Mouse (Mus musculus): ENCODE measurements around the gene Becn1. TPM values are rescaled to one million over a fixed set of nuclear protein-coding genes. Genes with fewer than 3 reads are reported as not detected.

Becn1 gene
- polyA plus RNA-seq (2012; rRNA removed; ENCODE audit: low replicate concordance) = 53.9 and 131 TPM in 2 replicates

GRCm38 (mm10) chr11:101302004-101302798 lies at the start of gene Becn1:
Gene Becn1 (minus strand): TSS chr11:101302286.

GRCm38 (mm10) chr11:101330371-101330924 lies 28.4 kb upstream of the Becn1 start, which contains the start of gene Aoc3:
Gene Aoc3 (plus strand): TSS chr11:101330605.

GRCm38 (mm10) chr11:101324763-101325162 lies 22.7 kb upstream of the Becn1 start, which contains the start of gene Aoc2:
Gene Aoc2 (plus strand): TSS chr11:101325063.

GRCm38 (mm10) chr11:101315665-101316500 lies 13.8 kb upstream of the Becn1 start, which contains the start of gene Psme3:
Gene Psme3 (plus strand): TSS chr11:101316213.

GRCm38 (mm10) chr11:101278223-101279192 lies 23.6 kb downstream of the Becn1 start, which contains the start of the genes Cntd1 and Coa3:
Gene Cntd1 (plus strand): TSS chr11:101279012.
Gene Coa3 (minus strand): TSS chr11:101279114.

GRCm38 (mm10) chr11:101259948-101260825 lies 41.9 kb downstream of the Becn1 start, which contains the start of gene Wnk4:
Gene Wnk4 (plus strand): TSS chr11:101260567.

GRCm38 (mm10) chr11:101253613-101254389 lies 48.3 kb downstream of the Becn1 start, which contains the start of gene Vps25:
Gene Vps25 (plus strand): TSS chr11:101253707.

GRCm38 (mm10) chr11:101245855-101246701 lies 56.0 kb downstream of the Becn1 start, which contains the start of gene Ramp2:
Gene Ramp2 (plus strand): TSS chr11:101246028.

Other genes starting within 250 kb of the Becn1 start
- 43.2 and 45.4 TPM in 2 replicates for gene Naglu, start 232.3 kb downstream of the Becn1 start, polyA plus RNA-seq (2012; rRNA removed; ENCODE audit: low replicate concordance)
- 0.24 and 0.94 TPM in 2 replicates for gene Hsd17b1, start 223.9 kb downstream of the Becn1 start, polyA plus RNA-seq (2012; rRNA removed; ENCODE audit: low replicate concordance)
- gene Coasy, start 219.7 kb downstream of the Becn1 start, polyA plus RNA-seq (2012; rRNA removed; ENCODE audit: low replicate concordance) = 92.0 and 118 TPM in 2 replicates
- 50.5 and 97.1 TPM in 2 replicates for gene Mlx, start 215.0 kb downstream of the Becn1 start, polyA plus RNA-seq (2012; rRNA removed; ENCODE audit: low replicate concordance)
- 0.43 and 0.62 TPM in 2 replicates for gene Psmc3ip, start 206.8 kb downstream of the Becn1 start, polyA plus RNA-seq (2012; rRNA removed; ENCODE audit: low replicate concordance)
- 81.8 and 115 TPM in 2 replicates for gene Retreg3, start 182.4 kb downstream of the Becn1 start, polyA plus RNA-seq (2012; rRNA removed; ENCODE audit: low replicate concordance)
- 8.4 and 17.4 TPM in 2 replicates for gene Tubg1, start 182.3 kb downstream of the Becn1 start, polyA plus RNA-seq (2012; rRNA removed; ENCODE audit: low replicate concordance)
- 4.1 and 4.5 TPM in 2 replicates for gene Tubg2, start 146.4 kb downstream of the Becn1 start, polyA plus RNA-seq (2012; rRNA removed; ENCODE audit: low replicate concordance)
- 12.3 and 13.5 TPM in 2 replicates for gene Cntnap1, start 131.8 kb downstream of the Becn1 start, polyA plus RNA-seq (2012; rRNA removed; ENCODE audit: low replicate concordance)
- 51.3 and 92.6 TPM in 2 replicates for gene Plekhh3, start 130.9 kb downstream of the Becn1 start, polyA plus RNA-seq (2012; rRNA removed; ENCODE audit: low replicate concordance)
- 2.9 and 6.8 TPM in 2 replicates for gene Ccr10, start 126.8 kb downstream of the Becn1 start, polyA plus RNA-seq (2012; rRNA removed; ENCODE audit: low replicate concordance)
- gene Ezh1, start 75.8 kb downstream of the Becn1 start, polyA plus RNA-seq (2012; rRNA removed; ENCODE audit: low replicate concordance) = 34.7 and 54.3 TPM in 2 replicates
- 138 and 195 TPM in 2 replicates for gene Ramp2, start 56.3 kb downstream of the Becn1 start, polyA plus RNA-seq (2012; rRNA removed; ENCODE audit: low replicate concordance)
- 89.8 and 96.1 TPM in 2 replicates for gene Vps25, start 48.6 kb downstream of the Becn1 start, polyA plus RNA-seq (2012; rRNA removed; ENCODE audit: low replicate concordance)
- 1.9 and 2.4 TPM in 2 replicates for gene Wnk4, start 41.7 kb downstream of the Becn1 start, polyA plus RNA-seq (2012; rRNA removed; ENCODE audit: low replicate concordance)
- 0.05 and 0.17 TPM in 2 replicates for gene Cntd1, start 23.3 kb downstream of the Becn1 start, polyA plus RNA-seq (2012; rRNA removed; ENCODE audit: low replicate concordance)
- gene Coa3, start 23.2 kb downstream of the Becn1 start, polyA plus RNA-seq (2012; rRNA removed; ENCODE audit: low replicate concordance) = 190 and 296 TPM in 2 replicates
- 44.3 and 89.4 TPM in 2 replicates for gene Psme3, start 13.9 kb upstream of the Becn1 start, polyA plus RNA-seq (2012; rRNA removed; ENCODE audit: low replicate concordance)
- 6.3 and 7.4 TPM in 2 replicates for gene Aoc2, start 22.8 kb upstream of the Becn1 start, polyA plus RNA-seq (2012; rRNA removed; ENCODE audit: low replicate concordance)
- gene Aoc3, start 28.3 kb upstream of the Becn1 start, polyA plus RNA-seq (2012; rRNA removed; ENCODE audit: low replicate concordance) = 268 and 327 TPM in 2 replicates
- gene G6pc, start 65.3 kb upstream of the Becn1 start, polyA plus RNA-seq (2012; rRNA removed; ENCODE audit: low replicate concordance) = 0.06 and 0.60 TPM in 2 replicates
- 22.4 and 22.6 TPM in 2 replicates for gene Aarsd1, start 115.3 kb upstream of the Becn1 start, polyA plus RNA-seq (2012; rRNA removed; ENCODE audit: low replicate concordance)
- 0.46 TPM in 1 of 2 replicates, not detected in the other for gene Gm27029, start 122.5 kb upstream of the Becn1 start, polyA plus RNA-seq (2012; rRNA removed; ENCODE audit: low replicate concordance)
- 24.9 and 25.1 TPM in 2 replicates for gene Rundc1, start 122.8 kb upstream of the Becn1 start, polyA plus RNA-seq (2012; rRNA removed; ENCODE audit: low replicate concordance)
- 3.4 and 15.5 TPM in 2 replicates for gene Ptges3l, start 123.0 kb upstream of the Becn1 start, polyA plus RNA-seq (2012; rRNA removed; ENCODE audit: low replicate concordance)
- 285 and 417 TPM in 2 replicates for gene Rpl27, start 140.0 kb upstream of the Becn1 start, polyA plus RNA-seq (2012; rRNA removed; ENCODE audit: low replicate concordance)
- gene Ifi35, start 146.1 kb upstream of the Becn1 start, polyA plus RNA-seq (2012; rRNA removed; ENCODE audit: low replicate concordance) = 48.5 and 57.7 TPM in 2 replicates
- 9.3 and 10.1 TPM in 2 replicates for gene Rnd2, start 162.7 kb upstream of the Becn1 start, polyA plus RNA-seq (2012; rRNA removed; ENCODE audit: low replicate concordance)
- 137 and 204 TPM in 2 replicates for gene Vat1, start 163.9 kb upstream of the Becn1 start, polyA plus RNA-seq (2012; rRNA removed; ENCODE audit: low replicate concordance)
- 0.37 and 0.60 TPM in 2 replicates for gene Brca1, start 249.7 kb upstream of the Becn1 start, polyA plus RNA-seq (2012; rRNA removed; ENCODE audit: low replicate concordance)
- gene Nbr1, start 249.9 kb upstream of the Becn1 start, polyA plus RNA-seq (2012; rRNA removed; ENCODE audit: low replicate concordance) = 98.5 and 134 TPM in 2 replicates

Measured in mammary gland, adult 2 months (tissue).